Mouse (Mus musculus) embryonic facial prominence, embryonic 15.5 days (tissue): Measurements from ENCODE around the gene Sesn1. TPM values are rescaled to one million over a fixed set of nuclear protein-coding genes. Genes with fewer than 3 reads are reported as not detected.

Experiments used
- ATAC-seq: fragments of 200-750 bp; cut with Nextera tagmentation; 2 replicates; pipeline ENCODE4 v1.8.0; 2017; ENCODE audit warnings: low read depth, moderate TSS enrichment; ENCODE audit not compliant: insufficient number of reproducible peaks, low FRiP score, low TSS enrichment
- H3K27ac ChIP-seq: fragments of 300-500 bp; sonication (generic); replicated peaks from 2 replicates; pipeline ENCODE4 v1.5.1; 2015; ENCODE audit warnings: mild to moderate bottlenecking, inconsistent platforms
- H3K27me3 ChIP-seq: fragments of 300-500 bp; sonication (generic); 2 replicates; pipeline ENCODE4 v1.6.1; 2015; ENCODE audit warnings: inconsistent platforms
- H3K36me3 ChIP-seq: fragments of 300-500 bp; sonication (generic); 2 replicates; pipeline ENCODE4 v1.6.1; 2015; ENCODE audit warnings: mild to moderate bottlenecking, inconsistent platforms
- H3K4me1 ChIP-seq: fragments of 300-500 bp; sonication (generic); 2 replicates; pipeline ENCODE4 v1.6.1; 2015; ENCODE audit warnings: inconsistent platforms
- H3K4me2 ChIP-seq: fragments of 300-500 bp; sonication (generic); replicated peaks from 2 replicates; pipeline ENCODE4 v1.6.1; 2015; ENCODE audit warnings: mild to moderate bottlenecking, inconsistent platforms
- H3K4me3 ChIP-seq: fragments of 300-500 bp; sonication (generic); replicated peaks from 2 replicates; pipeline ENCODE4 v1.5.1; 2015; ENCODE audit warnings: mild to moderate bottlenecking, inconsistent platforms
- H3K9ac ChIP-seq: fragments of 300-500 bp; sonication (generic); 2 replicates; pipeline ENCODE4 v1.6.1; 2015; ENCODE audit warnings: inconsistent platforms
- H3K9me3 ChIP-seq: fragments of 300-500 bp; sonication (generic); replicated peaks from 2 replicates; pipeline ENCODE4 v1.6.1; 2016; ENCODE audit warnings: inconsistent platforms
- WGBS: fragments of 180-500 bp; shearing (Covaris S2); methylation state at CpG from one replicate; pipeline ENCODE4 v1.1.7; 2015; 5-methylcytosine and 5-hydroxymethylcytosine counted together
- polyA plus RNA-seq: library from polyadenylated mRNA; unstranded; fragments of >200 nt; fragmentation: Nextera tagmentation; extraction: Ambion mirVana; gene quantifications from 2 replicates; pipeline ENCODE4 v1.2.1, GENCODE M21; 2015

Gene Sesn1
- polyA plus RNA-seq, result 47.7 and 49.1 TPM in 2 replicates

DNA sequence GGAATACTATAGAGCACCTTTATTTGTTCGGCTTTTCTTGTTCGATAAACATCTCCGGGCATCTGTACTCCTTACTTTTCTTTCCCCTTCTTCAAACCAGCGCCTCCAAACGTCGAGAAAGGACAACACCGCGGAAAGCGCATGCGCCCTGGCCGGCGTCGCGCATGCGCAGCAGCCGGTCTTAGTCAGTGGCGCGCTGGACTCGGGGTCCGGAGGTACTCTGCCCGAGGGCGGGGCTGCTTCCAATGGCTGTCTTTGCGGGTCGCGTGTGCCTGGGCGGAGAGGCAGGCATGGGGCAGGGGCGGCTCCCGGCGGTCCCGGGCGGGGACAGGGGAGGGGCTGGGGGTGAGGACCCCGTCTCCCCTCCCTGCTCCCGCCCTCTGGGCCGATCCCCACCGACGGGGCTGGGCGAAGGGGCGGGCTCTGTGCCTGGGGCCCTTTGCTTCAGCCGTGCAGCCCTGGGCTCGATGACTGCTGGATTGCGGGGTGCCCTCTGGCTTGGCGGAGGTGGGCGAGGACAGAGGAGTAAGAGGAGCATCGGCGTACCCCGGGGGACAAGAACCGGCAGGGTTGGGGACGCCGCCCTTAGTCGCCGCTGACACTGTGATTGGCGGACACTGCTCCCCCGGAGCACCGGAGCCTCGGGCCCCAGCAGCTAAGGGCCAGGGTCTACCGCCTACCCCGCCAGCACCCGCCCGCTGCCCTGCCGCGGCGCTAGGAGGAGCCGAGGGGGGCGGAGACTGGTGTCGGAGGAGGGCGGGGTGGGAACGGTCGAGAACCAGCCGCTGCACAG lies at the start of gene Sesn1, which contains the start of gene Cep57l1:
Gene Sesn1, plus strand, starts transcription at position 165 of the 793 bp plus-strand sequence.
Gene Cep57l1, minus strand, starts transcription at position 101 of the 793 bp plus-strand sequence.
- WGBS, result under 1% methylated on average over 68 of the region's 69 CpGs
- no peaks in the 10 kb centered on the region for H3K9me3 ChIP-seq
- H3K9ac ChIP-seq, result peak within 1 kb of the TSS; percentile 66
- H3K4me3 ChIP-seq, result peak within 1 kb of the TSS; percentile 75
- peaks cover 21% of the 10 kb centered on the region for H3K4me1 ChIP-seq
- H3K27ac ChIP-seq, result peak within 1 kb of the TSS; percentile 98
- peak; percentile 95 for ATAC-seq
- no peaks in the 10 kb centered on the region for H3K27me3 ChIP-seq
- peak within 1 kb of the TSS; percentile 78 for H3K4me2 ChIP-seq
- no peaks in the 10 kb centered on the region for H3K36me3 ChIP-seq

GRCm38 (mm10) chr10:41760866-41761265 lies 48.9 kb upstream of the Sesn1 start:
- Histone ChIP-seq H3K4me2 (no peak overlapping the region), H3K27me3 (no peaks in the 10 kb centered on the region), H3K9me3 (no peaks in the 10 kb centered on the region), H3K36me3 (no peaks in the 10 kb centered on the region), H3K27ac (no peak overlapping the region), H3K4me3 (no peak overlapping the region), H3K9ac (no peak overlapping the region), H3K4me1 (no peaks in the 10 kb centered on the region; the same call in 1 of the 2 replicates)
- 41% methylated on average over 3 of the region's 3 CpGs for WGBS
- ATAC-seq, result no peak

DNA sequence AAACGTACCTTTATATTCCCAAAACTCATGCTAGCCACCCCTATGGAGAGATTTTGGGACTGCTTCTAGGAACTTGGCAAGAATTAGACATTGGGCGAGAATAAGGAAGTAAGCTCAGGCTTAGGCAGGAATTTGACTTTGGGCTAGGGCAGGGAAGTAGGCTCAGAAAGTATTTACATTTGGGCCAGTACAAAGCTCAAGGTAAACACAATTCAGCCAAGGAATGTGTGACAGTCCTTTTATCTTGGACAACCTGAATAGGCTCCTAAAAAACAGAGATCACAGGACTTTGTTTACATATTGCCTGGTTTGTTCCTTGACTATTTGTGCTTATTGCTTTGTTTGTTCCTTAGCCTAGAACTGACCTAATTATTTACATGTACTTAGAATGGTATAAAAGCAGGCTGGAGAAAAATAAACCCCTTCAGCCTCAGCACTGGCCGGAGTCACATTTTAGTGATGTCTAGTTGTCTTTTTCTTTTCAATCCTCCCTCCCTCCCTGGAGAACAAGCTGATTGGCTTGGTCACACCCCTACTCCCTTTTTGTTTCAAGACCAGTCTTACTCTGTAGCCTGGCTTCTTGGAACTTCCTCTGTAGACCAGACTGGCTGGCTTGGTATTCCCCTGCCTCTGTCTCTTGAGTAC lies 45.9 kb upstream of the Sesn1 start:
- ATAC-seq, result no peak
- Histone ChIP-seq H3K36me3 (no peaks in the 10 kb centered on the region), H3K9ac (no peak overlapping the region), H3K27ac (no peak overlapping the region), H3K4me2 (no peak overlapping the region), H3K4me1 (no peaks in the 10 kb centered on the region; the same call in 1 of the 2 replicates), H3K9me3 (no peaks in the 10 kb centered on the region), H3K4me3 (no peak overlapping the region), H3K27me3 (no peaks in the 10 kb centered on the region)
- 64% methylated on average over 3 of the region's 3 CpGs for WGBS

DNA sequence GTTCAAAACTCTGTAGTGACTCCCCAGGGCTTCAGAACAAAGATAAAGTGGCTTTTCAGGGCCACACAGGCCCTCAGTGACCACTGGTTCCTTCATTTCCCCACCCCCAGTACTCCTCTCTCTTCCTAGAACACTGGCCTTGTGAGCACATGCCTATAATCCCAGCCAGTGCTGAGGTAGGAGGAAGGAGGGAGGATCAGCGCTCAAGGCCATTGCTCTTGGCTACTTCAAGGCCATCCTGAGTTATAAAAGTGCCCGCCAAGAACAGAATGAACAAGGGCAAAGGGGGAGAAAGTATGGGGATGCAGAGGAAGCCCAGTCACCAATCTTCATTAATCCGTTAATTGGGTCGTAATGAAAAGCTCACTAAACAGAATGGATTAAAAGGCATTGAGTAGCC lies 44.1 kb upstream of the Sesn1 start:
- WGBS, result 90% methylated on average over 4 of the region's 4 CpGs
- H3K4me3 ChIP-seq, result no peak overlapping the region
- no peak overlapping the region for H3K4me2 ChIP-seq
- H3K27ac ChIP-seq, result no peak overlapping the region
- H3K36me3 ChIP-seq, result no peaks in the 10 kb centered on the region
- H3K9me3 ChIP-seq, result no peaks in the 10 kb centered on the region
- no peak for ATAC-seq
- no peaks in the 10 kb centered on the region for H3K4me1 ChIP-seq
- no peak overlapping the region for H3K9ac ChIP-seq
- no peaks in the 10 kb centered on the region for H3K27me3 ChIP-seq

GRCm38 (mm10) chr10:41766280-41766679 lies 43.5 kb upstream of the Sesn1 start:
- Histone ChIP-seq H3K4me3 (no peak overlapping the region), H3K27ac (no peak overlapping the region), H3K4me2 (no peak overlapping the region), H3K9me3 (no peaks in the 10 kb centered on the region), H3K27me3 (no peaks in the 10 kb centered on the region), H3K36me3 (no peaks in the 10 kb centered on the region), H3K9ac (no peak overlapping the region), H3K4me1 (no peaks in the 10 kb centered on the region)
- ATAC-seq, result no peak
- WGBS, result 56% methylated on average over 4 of the region's 4 CpGs

DNA sequence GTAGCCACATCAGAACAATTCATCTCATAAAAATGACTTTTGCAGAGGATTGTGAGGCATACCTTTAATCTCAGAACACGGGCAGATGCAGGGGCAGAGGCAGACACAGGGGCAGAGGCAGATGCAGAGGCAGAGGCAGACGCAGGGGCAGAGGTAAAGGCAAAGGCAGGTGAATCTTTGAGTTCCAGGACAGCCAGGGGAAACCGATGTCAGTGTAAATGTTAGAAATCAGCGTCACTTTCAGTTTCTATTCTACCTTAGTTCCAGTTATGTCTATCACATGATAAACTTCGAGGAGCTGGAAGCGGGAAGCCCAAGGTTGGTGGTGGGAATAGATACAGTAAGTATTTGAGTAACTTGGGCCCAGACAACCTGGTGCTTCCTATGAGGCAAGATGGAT lies 42.5 kb upstream of the Sesn1 start:
- no peak for ATAC-seq
- no peaks in the 10 kb centered on the region for H3K27me3 ChIP-seq

GRCm38 (mm10) chr10:41792375-41792774 lies 17.4 kb upstream of the Sesn1 start:
- ATAC-seq, result no peak
- no peak overlapping the region for H3K4me2 ChIP-seq
- no peak overlapping the region for H3K9ac ChIP-seq
- H3K4me1 ChIP-seq, result no peaks in the 10 kb centered on the region
- H3K36me3 ChIP-seq, result peaks cover 8% of the 10 kb centered on the region
- H3K27ac ChIP-seq, result no peak overlapping the region
- H3K4me3 ChIP-seq, result no peak overlapping the region
- H3K27me3 ChIP-seq, result no peaks in the 10 kb centered on the region
- H3K9me3 ChIP-seq, result 0 out of 2 replicates have a peak, but pooled peaks cover 1% of the 10 kb centered on the region
- 94% methylated on average over 6 of the region's 6 CpGs for whole genome bisulfite sequencing

More for the DNA sequence above, 42.5 kb upstream of the Sesn1 start:
- Histone ChIP-seq H3K9ac (no peak overlapping the region), H3K36me3 (no peaks in the 10 kb centered on the region), H3K9me3 (no peaks in the 10 kb centered on the region), H3K4me2 (no peak overlapping the region), H3K4me3 (no peak overlapping the region), H3K4me1 (no peaks in the 10 kb centered on the region), H3K27ac (no peak overlapping the region)
- 87% methylated on average over 6 of the region's 6 CpGs for WGBS

DNA sequence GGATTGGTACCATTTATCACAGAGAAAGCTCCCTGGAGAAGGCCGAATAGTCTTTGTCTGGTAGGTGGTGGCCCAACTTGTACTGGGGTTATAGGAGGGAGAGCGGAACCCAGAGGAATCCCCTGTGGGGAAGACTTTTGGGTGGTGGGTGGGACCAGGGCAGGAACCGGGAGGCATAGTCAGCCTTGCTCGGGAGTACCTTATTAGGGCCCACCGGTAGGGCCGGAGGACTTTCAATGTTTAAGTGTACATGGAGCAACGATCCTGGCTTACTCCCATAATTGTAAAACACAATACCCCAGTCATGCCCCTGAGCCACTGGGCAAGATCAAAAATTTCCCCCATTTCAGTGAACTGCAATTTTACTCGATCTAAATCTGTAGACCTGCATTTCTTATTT lies 12.5 kb upstream of the Sesn1 start:
- Histone ChIP-seq H3K27me3 (no peaks in the 10 kb centered on the region), H3K9ac (no peak overlapping the region), H3K4me3 (no peak overlapping the region), H3K36me3 (peaks cover 52% of the 10 kb centered on the region), H3K27ac (no peak overlapping the region), H3K4me2 (no peak overlapping the region), H3K9me3 (peaks cover 3% of the 10 kb centered on the region; the same call in 1 of the 2 replicates), H3K4me1 (no peaks in the 10 kb centered on the region)
- ATAC-seq, result no peak
- 93% methylated on average over 8 of the region's 8 CpGs for WGBS

DNA sequence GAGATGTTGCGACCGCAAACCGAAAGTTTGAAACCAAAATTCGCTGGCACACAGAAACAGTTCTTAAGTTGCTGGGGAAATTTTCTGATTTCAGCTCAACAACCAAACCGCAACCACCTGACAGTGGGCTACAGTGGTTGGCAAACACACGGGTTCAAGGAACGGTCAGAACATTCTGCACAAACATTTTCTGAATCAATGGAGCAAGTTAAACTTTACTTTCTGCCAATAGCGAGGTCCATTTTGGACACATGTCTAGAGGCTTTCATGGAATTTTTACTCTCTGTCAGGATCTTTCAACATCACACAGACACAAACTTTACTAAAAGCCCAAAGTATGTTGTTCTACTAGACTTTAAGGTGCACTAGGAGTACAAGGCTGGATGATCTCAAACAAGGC lies 6.3 kb upstream of the Sesn1 start:
- Histone ChIP-seq H3K4me2 (no peak overlapping the region), H3K4me1 (no peaks in the 10 kb centered on the region), H3K9me3 (peaks cover 5% of the 10 kb centered on the region; the same call in 1 of the 2 replicates), H3K4me3 (no peak overlapping the region), H3K27ac (no peak overlapping the region), H3K27me3 (no peaks in the 10 kb centered on the region), H3K9ac (no peak overlapping the region), H3K36me3 (peaks cover 38% of the 10 kb centered on the region)
- WGBS, result 95% methylated on average over 8 of the region's 8 CpGs
- ATAC-seq, result no peak

- Histone ChIP-seq H3K27me3 (no peaks in the 10 kb centered on the region), H3K9ac (no peak overlapping the region), H3K36me3 (peaks cover 30% of the 10 kb centered on the region), H3K9me3 (0 out of 2 replicates have a peak, but pooled peaks cover 5% of the 10 kb centered on the region), H3K4me1 (no peaks in the 10 kb centered on the region), H3K4me2 (no peak overlapping the region), H3K27ac (no peak overlapping the region), H3K4me3 (no peak overlapping the region)
- no peak for ATAC-seq
- 86% methylated on average over 3 of the region's 3 CpGs for WGBS
Observed at GRCm38 (mm10) chr10:41804711-41805110, 5.0 kb upstream of the Sesn1 start.

DNA sequence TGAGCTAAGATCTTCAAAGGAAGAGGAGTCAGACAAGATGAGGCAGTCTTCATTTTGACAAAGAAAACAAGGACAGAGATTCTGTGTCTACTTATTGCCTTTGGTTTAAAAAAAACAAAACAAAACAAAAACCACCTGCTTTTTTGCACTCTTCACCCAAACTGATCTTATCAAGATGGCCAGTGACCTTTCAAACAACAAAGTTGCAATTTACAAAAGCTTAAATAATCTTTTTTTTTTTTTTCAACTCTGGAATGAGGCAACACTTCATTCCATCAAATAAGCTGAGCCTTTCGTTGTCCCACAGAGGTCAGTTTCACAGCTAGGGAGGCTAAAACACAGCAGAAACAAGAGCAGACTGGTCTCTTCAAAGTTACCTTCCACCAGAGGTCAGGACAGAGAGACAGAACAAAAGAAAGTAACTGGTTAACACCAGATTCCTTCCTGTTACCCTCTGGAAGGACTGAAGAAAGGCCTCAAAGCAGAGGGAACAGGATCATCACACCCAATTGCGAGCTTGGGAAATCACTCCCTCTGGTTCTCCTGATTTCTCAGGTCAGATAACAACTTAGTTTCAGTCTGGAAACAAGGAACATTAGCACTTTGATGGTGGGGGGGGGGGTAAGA lies 3.9 kb upstream of the Sesn1 start:
- Histone ChIP-seq H3K9ac (no peak overlapping the region), H3K27ac (no peak overlapping the region), H3K4me1 (no peaks in the 10 kb centered on the region), H3K4me2 (no peak overlapping the region), H3K9me3 (0 out of 2 replicates have a peak, but pooled peaks cover 5% of the 10 kb centered on the region), H3K27me3 (no peaks in the 10 kb centered on the region), H3K4me3 (no peak overlapping the region), H3K36me3 (peaks cover 19% of the 10 kb centered on the region)
- no peak for ATAC-seq
- WGBS, result 71% methylated on average over 2 of the region's 2 CpGs
